Mouse (Mus musculus): ENCODE measurements around the gene Efna3. TPM values are rescaled to one million over a fixed set of nuclear protein-coding genes. Genes with fewer than 3 reads are reported as not detected.

The Efna3 gene
- total RNA-seq, 2 experiments from 2014 or later, result not detected

DNA sequence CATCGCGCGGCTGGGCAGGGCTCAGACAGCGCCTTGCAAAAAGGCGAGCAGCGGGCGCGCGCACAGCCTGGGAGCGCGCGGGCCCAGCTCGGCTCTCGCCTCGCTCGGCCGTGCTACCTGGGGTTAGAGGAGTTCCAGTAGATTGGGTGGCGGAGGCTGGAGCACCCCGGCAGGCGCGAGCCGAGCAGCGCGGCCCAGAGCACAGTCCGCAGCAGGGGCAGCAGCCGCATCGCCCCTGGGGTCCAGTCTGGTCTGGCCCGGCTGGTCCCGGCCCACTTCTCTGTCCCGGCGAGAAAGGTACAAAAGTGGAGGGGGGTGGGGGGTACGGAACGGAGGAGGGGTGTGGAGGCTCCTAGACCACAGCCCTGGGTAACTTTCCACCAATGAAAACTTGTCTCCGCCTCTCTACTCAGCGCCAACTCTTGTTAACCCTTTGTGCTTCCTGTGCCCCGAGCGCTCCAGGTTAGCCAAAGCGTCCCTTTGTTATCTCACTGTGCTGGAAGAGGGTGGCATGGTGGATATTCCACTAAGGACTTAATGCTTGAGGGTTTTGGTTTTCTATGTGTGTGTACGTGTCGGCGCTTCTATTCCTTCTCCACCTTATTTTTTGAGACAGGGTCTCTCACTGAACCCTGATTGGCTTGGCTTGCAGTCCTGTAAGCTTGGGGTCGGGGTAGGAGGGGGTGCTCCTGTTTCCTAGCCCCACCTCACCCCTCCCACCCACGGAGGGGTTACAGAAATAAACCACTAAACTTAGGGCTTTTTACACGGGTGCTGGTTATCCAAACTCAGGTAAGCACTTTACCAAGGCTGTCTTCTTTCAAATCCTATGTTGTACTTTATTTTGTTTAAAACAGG, 15.2 kb upstream of the Efna3 start, which contains the start of gene Efna4:
Gene Efna4 (minus strand): TSS at position 308 of the 858 bp plus-strand sequence.
- peak in 1 of 2 experiments; percentile 51 for DNase-seq

DNA sequence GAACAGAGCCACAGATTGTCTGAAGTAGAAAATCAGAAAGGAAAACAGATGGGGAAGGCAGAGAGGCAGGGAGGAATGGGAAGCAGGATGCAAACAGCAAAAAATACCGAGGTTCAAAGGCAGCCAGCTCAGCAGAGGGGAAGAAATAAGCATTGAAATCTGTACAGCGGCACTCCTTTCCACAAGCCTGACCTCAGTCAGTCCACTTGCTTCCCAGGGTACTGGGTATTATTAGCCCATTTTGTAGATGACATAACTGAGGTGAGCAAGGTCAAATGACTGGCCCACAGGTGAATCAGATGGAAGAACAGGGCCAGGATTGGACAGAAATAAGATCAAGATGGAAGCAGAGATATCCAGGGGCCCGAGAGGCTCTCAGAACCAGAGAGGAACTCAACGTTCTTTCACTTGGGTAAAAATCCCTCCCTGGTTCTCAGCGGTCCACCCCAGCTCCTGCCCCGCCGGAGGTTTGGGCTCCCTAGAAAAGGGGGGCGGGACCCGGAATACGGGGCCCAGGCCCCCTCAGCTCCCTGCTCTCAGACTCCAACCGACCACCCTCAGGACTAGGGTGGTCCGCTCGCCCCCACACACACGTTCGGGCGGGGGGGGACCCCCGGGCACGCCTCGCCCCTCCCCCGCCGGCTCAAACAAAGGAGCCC, 14.4 kb upstream of the Efna3 start:
- peak in 1 of 2 experiments; percentile 5 for DNase-seq

DNA sequence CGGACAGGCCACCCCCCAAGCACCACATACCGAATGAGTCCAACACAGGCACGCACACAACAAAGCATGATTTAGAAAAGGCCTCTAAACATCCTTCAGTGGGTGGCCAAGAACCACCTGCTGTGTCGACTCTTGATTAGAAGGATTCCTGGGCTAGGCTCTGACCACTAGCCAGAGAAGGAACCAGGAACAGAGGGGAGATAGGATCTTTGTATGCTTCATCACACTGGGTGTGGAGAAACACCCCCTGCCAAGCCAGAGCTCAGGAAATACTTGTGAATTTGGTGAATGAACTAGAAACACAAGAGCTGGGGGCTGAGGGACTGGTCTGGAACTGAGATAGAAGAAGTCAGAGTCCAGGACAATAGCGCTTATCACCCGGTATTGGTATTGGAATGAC, 13.8 kb upstream of the Efna3 start:
- peak in 1 of 2 experiments; percentile 7 for DNase-seq

DNA sequence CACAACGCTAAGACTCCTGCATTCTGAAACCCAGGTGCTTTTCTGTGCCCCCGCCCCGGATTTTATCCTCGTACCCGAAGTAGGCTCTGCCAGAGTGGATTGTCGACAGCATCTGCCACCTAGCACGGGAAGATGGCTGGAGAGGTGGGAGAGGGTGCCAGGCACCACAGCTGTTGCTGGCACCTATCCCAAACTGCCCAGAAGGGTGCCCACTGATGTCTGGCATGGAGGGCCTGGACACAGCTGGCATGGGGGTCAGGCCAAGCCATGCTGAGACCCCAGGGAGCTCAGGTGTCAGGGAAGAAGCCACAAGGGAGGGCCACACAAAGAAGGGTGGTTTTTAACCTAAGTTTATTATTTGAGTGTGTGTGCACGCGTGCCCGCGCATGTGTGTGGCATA, 10.3 kb upstream of the Efna3 start:
- DNase-seq, result no peak

DNA sequence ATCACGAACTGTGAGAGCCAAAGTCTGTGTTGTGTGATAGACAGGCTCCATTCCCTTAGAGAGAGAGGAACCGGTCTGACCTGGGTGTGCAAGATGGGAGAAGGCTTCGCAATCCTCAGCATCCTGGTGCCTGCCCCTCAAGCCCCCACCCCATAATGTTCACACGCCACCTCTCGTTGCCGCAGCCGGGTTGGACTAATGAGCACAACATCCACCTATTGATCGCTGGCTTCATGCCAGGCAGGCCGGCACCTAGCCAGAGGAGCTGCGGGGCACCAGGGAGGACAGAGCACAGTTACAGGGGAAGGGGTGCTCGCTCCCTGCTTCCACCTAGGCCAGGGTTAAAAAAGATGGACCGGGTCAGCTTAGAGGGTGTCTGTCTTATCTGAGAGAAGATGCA, 9.7 kb upstream of the Efna3 start:
- DNase-seq, result no peak

DNA sequence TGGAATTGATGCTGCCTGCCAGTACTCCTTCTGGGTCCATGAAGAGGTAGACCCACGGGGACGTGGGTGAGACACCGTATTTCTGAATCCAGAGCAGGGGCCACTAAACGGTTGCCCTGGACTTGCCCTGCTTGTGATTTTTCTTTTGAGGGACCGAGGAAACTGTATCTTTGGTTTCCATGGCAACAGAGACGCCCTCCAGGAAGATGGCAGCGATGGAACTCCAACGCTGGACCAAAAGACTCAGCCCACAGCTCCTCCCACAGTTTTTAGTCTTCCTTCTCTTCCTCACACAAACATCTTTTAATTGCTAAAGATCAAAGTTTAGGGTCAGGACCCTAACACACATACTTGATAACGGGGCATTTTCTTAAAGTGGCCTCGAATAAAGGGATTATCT, 9.2 kb upstream of the Efna3 start:
- DNase-seq, result no peak

DNA sequence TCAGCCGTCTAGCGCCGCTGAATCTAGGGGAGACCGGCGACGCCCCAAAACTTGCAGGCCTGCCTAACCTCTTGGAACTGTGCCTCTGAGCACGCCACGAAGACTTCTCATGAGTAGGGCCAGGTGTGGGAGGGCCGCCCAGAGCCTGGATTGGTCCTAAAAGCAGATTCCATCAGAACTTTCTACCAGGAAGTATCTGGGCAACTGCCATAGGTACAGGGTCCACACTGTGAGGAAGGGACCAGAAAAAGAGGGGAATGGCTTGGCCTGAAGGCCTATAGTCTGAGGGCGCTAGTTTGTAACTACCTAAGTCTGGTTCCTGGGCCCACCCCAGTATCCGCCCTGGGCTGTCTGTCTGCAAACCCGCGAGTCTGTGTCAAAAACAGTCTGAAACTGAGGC, 8.8 kb upstream of the Efna3 start:
- DNase-seq, result no peak

DNA sequence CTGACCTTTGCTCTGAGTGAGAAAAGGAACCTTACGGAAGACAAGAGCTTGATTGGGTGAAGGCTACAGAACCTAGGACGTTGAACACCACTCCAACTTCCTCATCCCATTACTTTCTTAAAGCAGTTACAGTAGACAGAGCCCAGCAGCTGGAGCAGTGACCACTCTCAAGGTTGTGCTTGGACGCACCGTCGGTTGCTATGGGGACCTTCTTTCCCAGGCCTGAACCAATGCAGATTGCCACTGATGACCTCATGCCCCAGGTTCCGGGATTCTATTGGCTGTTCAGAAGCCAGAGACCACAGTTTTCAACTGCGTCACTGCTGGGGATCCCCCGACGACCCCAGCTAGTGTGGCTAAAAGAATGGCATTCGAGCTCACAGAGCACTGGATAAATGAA, 8.2 kb upstream of the Efna3 start:
- DNase-seq, result no peak

DNA sequence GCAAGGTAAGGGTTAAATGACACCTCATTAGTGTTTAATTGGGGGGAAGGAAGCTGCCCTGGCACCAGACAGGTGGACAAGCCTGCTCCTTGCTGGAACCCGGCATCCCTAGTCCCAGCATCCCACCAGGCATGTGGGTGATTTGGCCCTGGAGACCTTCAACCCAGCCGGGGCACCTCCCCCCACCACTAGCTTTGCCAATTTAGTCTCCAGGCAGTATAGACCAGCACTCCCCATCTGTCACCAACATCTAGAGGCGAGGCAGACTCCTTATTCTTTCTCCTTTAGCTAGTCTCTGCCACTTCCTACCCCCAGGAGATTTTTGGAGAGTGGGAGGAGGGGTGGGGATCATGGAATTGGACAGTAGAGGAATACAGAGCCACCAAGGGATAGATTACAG, 7.6 kb upstream of the Efna3 start:
- DNase-seq, result no peak

DNA sequence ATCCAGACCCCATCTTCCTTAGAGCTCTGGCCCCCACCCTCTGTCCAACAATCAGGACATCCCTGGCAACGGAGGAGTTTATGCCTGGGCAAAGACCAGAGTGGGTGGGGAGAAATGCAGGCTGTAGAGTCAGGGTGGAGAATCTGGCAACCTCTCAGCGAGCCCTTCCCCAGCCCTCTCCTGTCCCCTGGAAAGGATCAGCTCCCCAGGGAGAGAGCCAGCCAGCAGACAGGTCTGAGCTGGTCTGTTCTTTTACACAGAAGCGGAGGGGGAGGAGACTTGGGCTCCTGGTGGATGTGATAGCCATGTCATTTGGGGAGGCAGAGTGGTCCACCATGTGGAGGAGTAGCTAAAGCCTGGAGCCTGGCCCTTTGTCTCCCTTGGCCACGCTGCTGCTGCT, 5.9 kb upstream of the Efna3 start:
- DNase-seq, result no peak

DNA sequence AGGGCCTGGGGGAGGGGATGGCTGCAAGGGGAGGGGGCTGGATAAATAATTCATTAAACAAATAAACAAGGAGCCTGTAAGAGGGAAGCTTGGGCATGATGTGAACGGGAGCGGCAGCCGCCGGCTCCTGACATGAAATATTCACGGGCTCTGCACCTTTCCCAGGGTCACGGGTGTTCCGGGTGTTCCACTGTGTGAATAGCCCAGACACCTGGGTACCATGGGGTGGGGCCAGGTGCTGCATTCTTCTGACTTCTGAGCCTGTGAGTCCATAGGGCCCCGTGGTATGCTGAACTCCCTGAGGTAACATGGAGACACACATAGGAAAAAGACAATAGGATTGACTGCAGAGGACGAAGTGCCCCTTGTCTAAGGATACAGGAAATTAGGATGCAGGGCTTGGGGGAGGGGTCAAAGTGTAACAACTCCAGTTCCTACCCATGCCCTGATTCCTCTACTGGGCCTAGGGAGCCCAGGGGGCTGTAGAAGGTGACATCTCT, 4.7 kb upstream of the Efna3 start:
- no peak for DNase-seq

DNA sequence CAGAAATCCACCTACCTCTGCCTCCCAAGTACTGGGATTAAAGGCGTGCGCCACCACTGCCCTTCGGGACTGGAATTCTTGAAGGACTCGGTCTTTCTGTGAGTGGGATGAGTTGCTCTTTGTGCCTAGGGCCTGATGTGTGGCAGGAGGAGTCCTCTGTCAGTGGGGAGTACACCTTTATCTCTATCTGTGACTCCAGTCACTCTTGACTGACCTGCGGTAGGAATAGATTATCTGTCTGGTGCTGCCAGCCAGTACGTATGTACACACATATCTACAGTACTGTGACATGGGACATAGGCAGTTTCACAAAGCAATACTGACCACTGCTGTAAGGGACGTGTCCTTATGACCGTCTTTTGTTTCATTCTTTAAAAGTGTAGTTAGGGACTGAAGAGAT, 3.1 kb upstream of the Efna3 start:
- DNase-seq, result no peak

DNA sequence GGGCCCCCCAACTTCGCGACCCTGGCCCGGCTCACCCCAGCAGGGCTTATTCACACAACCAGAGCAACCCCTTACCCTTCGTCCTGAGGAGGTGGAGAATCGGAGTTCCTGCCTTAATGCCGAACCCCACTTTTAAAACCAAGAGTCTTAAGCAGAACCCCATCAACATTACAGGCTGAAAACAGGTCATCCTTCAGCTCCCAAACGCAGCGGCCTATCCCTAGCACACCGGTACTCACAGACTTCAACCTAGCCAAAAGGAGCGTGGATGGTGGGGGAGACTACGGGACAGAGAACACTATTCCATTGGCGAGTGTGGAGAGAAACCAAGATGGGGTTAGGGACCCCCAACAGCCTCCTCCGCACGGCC, 649 bp downstream of the Efna3 start:
- DNase-seq, result no peak

DNA sequence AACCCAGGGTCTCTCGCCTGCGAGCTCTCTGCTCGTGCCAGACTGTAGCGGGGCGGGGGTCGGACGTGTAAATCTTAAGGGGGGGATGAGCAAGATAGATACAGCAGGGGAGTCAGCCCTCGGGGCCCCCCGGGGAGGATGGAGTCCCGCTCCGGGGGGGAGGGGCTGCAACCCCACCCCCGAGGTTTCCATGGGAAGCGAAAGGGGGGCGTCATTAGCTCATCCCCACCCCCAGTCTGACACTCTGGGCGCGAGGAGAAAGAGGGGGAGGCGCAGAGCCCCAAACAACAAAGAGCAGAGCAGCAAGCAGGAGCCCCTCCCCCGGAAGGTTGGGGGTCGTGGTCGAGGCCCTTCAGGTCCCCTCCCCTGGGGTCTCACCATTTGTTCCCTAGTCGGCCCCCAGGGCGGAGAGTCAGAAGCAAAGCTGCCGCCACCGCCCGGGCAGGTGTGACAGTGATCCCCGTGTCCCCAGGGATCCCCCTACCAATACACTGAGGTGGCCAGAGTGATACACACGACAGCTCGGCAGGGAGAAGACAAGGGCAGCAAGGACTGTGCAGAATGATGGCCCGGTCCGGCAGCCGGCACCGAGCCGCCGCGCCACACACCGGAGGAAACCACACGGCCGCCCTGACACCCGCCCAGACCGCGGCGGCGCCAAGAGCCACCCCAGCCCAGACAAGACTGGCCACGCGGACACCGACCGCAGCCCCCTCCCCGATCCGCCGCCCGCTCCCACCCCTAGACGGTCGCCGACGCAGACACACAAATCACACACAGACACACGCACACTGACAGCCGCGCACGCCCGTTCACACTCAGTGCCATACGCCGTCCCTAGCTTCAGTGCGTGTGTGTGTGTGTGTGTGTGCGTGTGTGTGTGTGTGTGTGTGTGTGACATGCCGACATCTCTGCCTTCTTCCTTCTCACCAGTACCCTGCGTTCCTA, 1.3 kb downstream of the Efna3 start:
- DNase-seq, result peak in 1 of 2 experiments; percentile 29

DNA sequence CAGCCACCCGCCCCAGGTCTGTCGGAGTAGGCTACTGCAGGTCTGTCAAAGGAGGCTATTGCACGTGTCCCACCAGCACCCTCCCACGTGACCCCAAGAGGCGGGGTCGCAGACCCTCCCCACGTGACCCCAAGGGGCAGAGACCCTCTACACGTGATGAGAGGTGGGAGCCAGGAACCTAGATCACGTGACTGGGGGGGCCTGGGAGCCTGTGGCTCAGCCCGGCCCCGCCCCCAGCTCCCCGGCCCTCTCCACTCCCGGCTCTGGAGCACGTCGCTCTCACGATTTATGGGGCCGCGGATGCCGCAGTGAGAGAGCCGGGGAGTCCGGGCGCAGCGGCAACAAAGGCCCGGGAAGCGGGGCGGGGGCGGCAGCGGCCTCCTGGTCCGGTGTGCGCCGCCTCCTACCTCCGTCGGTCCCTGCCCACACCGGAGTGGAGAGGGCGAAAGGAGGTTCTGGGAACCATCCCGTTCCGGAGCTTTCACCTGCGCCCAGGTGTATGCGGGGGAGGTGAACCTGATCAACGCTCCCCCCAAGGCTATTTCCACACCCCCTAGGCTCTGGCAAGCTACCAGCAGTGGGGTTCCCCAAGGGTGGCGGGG, 2.1 kb downstream of the Efna3 start:
- DNase-seq, result no peak

DNA sequence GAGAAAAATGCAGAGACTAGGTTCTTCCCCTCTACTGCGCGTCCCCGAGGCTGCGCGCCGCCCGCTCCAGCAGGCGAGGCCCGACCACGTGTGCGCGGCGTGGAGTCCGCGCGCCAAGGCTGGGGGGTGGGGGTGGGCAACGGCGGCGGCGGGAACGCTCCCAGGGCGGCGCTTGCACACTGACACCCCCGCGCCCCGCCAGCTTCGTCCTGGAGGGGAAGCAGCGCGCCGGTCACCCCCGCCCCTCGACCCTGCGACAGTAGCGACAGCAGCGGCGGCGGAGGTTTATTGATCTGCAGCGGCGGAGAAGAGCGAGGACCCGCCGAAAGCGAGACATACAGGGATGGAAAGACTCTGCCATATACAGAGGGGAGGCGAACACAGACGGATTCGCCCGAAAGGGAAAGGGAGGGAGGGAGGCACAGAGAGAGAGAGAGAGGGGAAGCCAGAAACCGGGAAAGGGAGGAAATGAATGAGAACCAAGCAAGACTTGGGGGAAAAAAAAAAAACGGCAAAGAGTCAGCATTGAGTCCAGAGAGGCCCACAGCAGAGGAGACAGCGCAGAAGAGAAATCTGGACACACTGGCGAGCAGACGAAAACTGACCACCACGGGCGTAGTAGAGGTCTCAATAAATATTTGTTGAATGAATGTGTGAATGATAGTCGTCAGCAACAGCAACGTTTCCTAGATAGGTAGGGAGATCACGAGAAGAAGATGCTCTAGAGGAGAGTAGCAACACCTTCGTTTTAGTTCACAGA, 3.0 kb downstream of the Efna3 start:
- DNase-seq, result no peak

DNA sequence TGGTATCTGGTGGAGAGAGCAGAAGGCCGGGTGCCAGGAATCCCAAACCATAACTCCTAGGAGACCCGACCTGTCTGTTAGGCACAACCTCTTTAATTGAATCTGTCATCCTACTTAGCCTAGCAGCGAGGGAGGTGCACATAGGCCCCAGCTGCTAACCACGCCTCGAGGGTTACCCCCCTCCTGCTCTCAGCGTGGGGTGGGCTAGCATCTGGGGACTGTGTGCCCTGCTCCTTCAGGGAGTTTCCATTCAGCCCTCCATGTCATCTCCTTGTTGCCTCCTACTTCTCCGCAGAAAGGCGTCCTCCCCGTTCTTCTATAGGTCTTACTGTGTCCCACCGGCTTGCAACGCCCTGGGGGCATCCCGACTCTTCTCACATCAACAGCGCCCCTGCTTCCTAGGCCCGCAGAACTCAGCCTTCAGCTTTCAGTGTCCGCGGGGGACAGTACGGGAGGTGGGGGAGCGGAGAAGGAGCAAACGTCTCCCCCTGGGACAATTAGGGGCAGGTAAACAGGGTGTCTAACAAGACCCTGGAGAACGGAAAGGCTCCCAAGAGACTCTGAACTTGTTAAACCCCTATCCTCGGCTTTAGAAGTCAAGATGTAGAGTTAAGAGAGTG, 3.7 kb downstream of the Efna3 start:
- DNase-seq, result peak in 1 of 2 experiments; percentile 6

DNA sequence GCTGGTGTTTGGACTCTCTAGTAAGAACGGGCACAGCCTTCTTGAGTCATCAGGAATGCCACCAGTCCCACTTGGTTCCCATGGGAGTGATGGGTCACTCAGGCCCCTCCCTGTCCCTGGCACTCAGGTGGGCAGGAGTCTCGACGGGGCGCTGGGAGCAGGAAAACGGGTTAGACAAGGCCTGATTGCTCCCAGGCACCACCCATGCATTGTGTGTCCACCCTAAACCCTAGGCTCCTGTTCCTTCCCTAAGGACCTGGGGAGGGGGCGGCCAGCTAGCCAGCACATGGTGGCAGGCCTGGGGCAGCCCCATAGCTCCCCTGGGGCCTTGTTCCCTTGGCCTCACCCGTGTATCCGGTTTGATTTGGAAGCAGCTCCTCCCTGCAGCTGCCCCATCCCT, 4.4 kb downstream of the Efna3 start:
- no peak for DNase-seq

DNA sequence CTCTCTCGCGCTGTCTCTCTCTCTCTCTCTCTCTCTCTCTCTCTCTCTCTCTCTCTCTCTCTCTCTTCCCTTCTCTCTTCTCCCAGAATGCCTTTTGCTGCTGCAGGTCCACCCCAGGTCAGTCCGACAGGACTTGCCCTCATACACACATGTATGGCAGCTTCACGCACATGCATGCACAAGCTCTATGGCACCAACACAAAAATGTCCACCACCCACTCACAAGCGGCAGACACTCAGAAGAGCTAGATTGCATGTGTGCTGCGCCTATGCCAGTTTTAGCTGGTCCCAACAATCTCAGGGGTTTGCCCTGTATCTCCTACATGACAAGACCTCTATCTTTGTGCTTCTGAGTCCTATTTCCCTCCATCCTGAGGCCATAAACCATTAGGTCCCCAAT, 5.5 kb downstream of the Efna3 start:
- DNase-seq, result no peak

DNA sequence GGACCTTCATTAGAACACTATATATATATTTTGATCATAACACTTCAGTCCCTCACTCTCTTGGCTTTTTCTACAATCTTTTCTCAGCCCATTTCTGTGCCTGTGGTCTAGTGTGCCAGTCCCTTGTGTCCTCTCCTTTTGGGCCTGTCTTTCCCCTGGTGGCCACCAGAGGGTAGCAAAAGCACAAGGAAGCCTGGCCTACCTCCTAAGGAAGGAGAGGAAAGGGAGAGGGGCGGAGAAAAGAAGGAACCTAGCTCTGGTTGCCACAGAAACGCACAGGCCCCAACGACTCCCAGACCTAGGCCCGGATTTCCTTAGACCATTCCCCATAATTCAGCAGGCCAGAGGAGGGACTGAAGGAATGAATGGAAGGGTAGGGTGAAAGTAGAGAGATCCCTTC, 5.9 kb downstream of the Efna3 start:
- DNase-seq, result peak; percentile 86 to 93

Measured in heart, adult 18-20 months (tissue).